Mouse (Mus musculus) granulocyte monocyte progenitor cell, adult 5-6 weeks (primary cell): Measurements from ENCODE around the gene Il9r. TPM values are rescaled to one million over a fixed set of nuclear protein-coding genes. Genes with fewer than 3 reads are reported as not detected.

Experiments
- total RNA-seq, 2 experiments: library from RNA; stranded (forward) in 1 of 2; stranded (reverse) in 1 of 2; fragments of 200-712, 200-1000 nt in 1 of 2; fragments of >200 nt in 1 of 2; fragmentation: Nextera tagmentation in 1 of 2; gene quantifications; 2 replicates each; pipeline ENCODE4 v1.2.3; 2014 to 2017

The Il9r gene
- total RNA-seq, 2 experiments from 2014 or later, result not detected

Other genes with a start within 250 kb of the Il9r start
- gene 4930524B15Rik, start 234.7 kb downstream of the Il9r start, total RNA-seq (2014; fragmentation: Nextera tagmentation), result not detected in 2 replicates
- gene 4930524B15Rik, start 234.7 kb downstream of the Il9r start, total RNA-seq (2017), result not detected in 2 replicates
- gene Nsg2, start 199.8 kb downstream of the Il9r start, total RNA-seq (2014; fragmentation: Nextera tagmentation), result not detected in 2 replicates
- gene Nsg2, start 199.8 kb downstream of the Il9r start, total RNA-seq (2017), result not detected in 2 replicates
- 50.3 and 58.3 TPM in 2 replicates for gene Snrnp25, start 5.1 kb upstream of the Il9r start, total RNA-seq (2014; fragmentation: Nextera tagmentation)
- 75.1 and 78.0 TPM in 2 replicates for gene Snrnp25, start 5.1 kb upstream of the Il9r start, total RNA-seq (2017)
- 0.26 TPM in 1 of 2 replicates, not detected in the other for gene Rhbdf1, start 22.0 kb upstream of the Il9r start, total RNA-seq (2014; fragmentation: Nextera tagmentation)
- gene Rhbdf1, start 22.0 kb upstream of the Il9r start, total RNA-seq (2017), result 1.0 TPM in 1 of 2 replicates, not detected in the other
- gene Mpg, start 26.2 kb upstream of the Il9r start, total RNA-seq (2014; fragmentation: Nextera tagmentation), result 11.6 and 12.9 TPM in 2 replicates
- gene Mpg, start 26.2 kb upstream of the Il9r start, total RNA-seq (2017), result 4.4 and 5.7 TPM in 2 replicates
- 25.3 and 28.6 TPM in 2 replicates for gene Nprl3, start 67.4 kb upstream of the Il9r start, total RNA-seq (2014; fragmentation: Nextera tagmentation)
- gene Nprl3, start 67.4 kb upstream of the Il9r start, total RNA-seq (2017), result 17.7 and 18.6 TPM in 2 replicates
- gene Hba-x, start 76.1 kb upstream of the Il9r start, total RNA-seq (2014; fragmentation: Nextera tagmentation), result not detected in 2 replicates
- gene Hba-x, start 76.1 kb upstream of the Il9r start, total RNA-seq (2017), result not detected in 2 replicates
- gene Hba-a1, start 83.2 kb upstream of the Il9r start, total RNA-seq (2014; fragmentation: Nextera tagmentation), result 2.8 TPM in 1 of 2 replicates, not detected in the other
- 0.46 and 0.52 TPM in 2 replicates for gene Hba-a1, start 83.2 kb upstream of the Il9r start, total RNA-seq (2017)
- not detected in 2 replicates for gene Hbq1b, start 86.7 kb upstream of the Il9r start, total RNA-seq (2014; fragmentation: Nextera tagmentation)
- gene Hbq1b, start 86.7 kb upstream of the Il9r start, total RNA-seq (2017), result not detected in 2 replicates
- 0.73 TPM in 1 of 2 replicates, not detected in the other for gene Hba-a2, start 96.2 kb upstream of the Il9r start, total RNA-seq (2014; fragmentation: Nextera tagmentation)
- 6.1 and 16.0 TPM in 2 replicates for gene Hba-a2, start 96.2 kb upstream of the Il9r start, total RNA-seq (2017)
- gene Hbq1a, start 99.8 kb upstream of the Il9r start, total RNA-seq (2014; fragmentation: Nextera tagmentation), result not detected in 2 replicates
- gene Hbq1a, start 99.8 kb upstream of the Il9r start, total RNA-seq (2017), result not detected in 2 replicates
- gene Sh3pxd2b, start 147.5 kb upstream of the Il9r start, total RNA-seq (2014; fragmentation: Nextera tagmentation), result 10.1 and 13.5 TPM in 2 replicates
- 1.8 and 3.4 TPM in 2 replicates for gene Sh3pxd2b, start 147.5 kb upstream of the Il9r start, total RNA-seq (2017)